Mouse (Mus musculus) heart, embryonic 13.5 days (tissue): ENCODE data around the gene Pus1. TPM values are rescaled to one million over a fixed set of nuclear protein-coding genes. Genes with fewer than 3 reads are reported as not detected.

Experiments used
- ATAC-seq: fragments of 200-750 bp; cut with Nextera tagmentation; 2 replicates; pipeline ENCODE4 v1.8.0; 2017; ENCODE audit warnings: moderate TSS enrichment; ENCODE audit not compliant: insufficient number of reproducible peaks, low FRiP score, low TSS enrichment; ENCODE audit errors: extremely low read depth
- H3K27ac ChIP-seq: fragments of 300-500 bp; sonication (generic); replicated peaks from 2 replicates; pipeline ENCODE4 v1.5.1; 2015; ENCODE audit warnings: moderate library complexity, mild to moderate bottlenecking, inconsistent platforms
- H3K27me3 ChIP-seq: fragments of 300-500 bp; sonication (generic); replicated peaks from 2 replicates; pipeline ENCODE4 v1.6.1; 2015; ENCODE audit warnings: mild to moderate bottlenecking, inconsistent platforms
- H3K36me3 ChIP-seq: fragments of 300-500 bp; sonication (generic); 2 replicates; pipeline ENCODE4 v1.6.1; 2015; ENCODE audit warnings: mild to moderate bottlenecking, inconsistent platforms
- H3K4me1 ChIP-seq: fragments of 300-500 bp; sonication (generic); 2 replicates; pipeline ENCODE4 v1.6.1; 2015; ENCODE audit warnings: inconsistent platforms
- H3K4me2 ChIP-seq: fragments of 300-500 bp; sonication (generic); 2 replicates; pipeline ENCODE4 v1.6.1; 2015; ENCODE audit warnings: inconsistent platforms, mild to moderate bottlenecking, moderate library complexity
- H3K4me3 ChIP-seq: fragments of 300-500 bp; sonication (generic); 2 replicates; pipeline ENCODE4 v1.5.1; 2015; ENCODE audit warnings: moderate library complexity, mild to moderate bottlenecking, inconsistent platforms
- H3K9ac ChIP-seq: fragments of 300-500 bp; sonication (generic); 2 replicates; pipeline ENCODE4 v1.6.1; 2015; ENCODE audit warnings: inconsistent platforms, mild to moderate bottlenecking, moderate library complexity
- H3K9me3 ChIP-seq: fragments of 300-500 bp; sonication (generic); 2 replicates; pipeline ENCODE4 v1.6.1; 2016; ENCODE audit warnings: inconsistent platforms
- WGBS: fragments of 180-500 bp; shearing (Covaris S2); methylation state at CpG from one replicate; pipeline ENCODE4 v1.1.7; 2015; ENCODE audit warnings: mixed read lengths; 5-methylcytosine and 5-hydroxymethylcytosine counted together
- polyA plus RNA-seq: library from polyadenylated mRNA; unstranded; fragments of >200 nt; fragmentation: Nextera tagmentation; extraction: Ambion mirVana; gene quantifications from 2 replicates; pipeline ENCODE4 v1.2.1, GENCODE M21; 2015

The Pus1 gene
- polyA plus RNA-seq, 1 experiment from 2014 or later = 32.6 TPM

DNA sequence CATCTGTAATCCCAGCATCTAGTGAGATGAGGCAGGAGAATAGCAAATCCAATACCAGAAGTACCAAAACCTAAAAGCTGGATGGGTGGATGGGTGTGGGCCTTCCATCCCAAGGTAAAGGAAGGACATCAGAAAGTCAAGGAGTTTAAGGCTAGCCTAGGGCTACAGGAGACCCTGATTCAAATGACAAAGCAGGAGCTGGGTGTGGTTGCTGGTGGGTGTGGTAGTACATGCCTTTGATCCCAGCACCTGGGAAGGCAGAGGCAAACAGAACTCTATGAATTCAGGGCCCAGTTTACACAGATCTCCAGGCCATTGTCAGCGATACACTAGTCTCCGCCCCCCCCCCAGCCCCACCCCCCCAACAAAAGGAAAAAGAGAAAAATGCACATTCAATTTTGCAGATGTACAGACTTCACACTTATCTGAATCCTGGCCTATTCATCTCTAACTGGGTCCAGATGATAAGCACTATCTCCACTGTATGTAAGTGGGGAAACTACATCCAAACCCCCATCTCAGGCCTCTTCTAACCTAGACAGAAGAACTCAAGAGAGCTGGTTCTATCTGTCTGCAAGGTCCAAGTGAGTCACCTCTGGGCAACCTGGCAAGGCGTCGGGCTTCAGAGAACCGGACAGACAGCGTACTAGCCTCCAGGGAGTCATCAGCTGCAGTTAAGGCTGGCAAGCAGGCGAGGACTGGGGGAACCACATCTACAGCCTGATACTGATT, 23.7 kb upstream of the Pus1 start:
- Histone ChIP-seq H3K4me2 (no peak overlapping the region), H3K27me3 (no peaks in the 10 kb centered on the region), H3K27ac (no peak overlapping the region), H3K4me1 (peaks cover 59% of the 10 kb centered on the region), H3K9me3 (no peaks in the 10 kb centered on the region), H3K9ac (no peak overlapping the region), H3K36me3 (peaks cover 63% of the 10 kb centered on the region), H3K4me3 (no peak overlapping the region)
- WGBS = 80% methylated on average over 7 of the region's 7 CpGs
- ATAC-seq = no peak

DNA sequence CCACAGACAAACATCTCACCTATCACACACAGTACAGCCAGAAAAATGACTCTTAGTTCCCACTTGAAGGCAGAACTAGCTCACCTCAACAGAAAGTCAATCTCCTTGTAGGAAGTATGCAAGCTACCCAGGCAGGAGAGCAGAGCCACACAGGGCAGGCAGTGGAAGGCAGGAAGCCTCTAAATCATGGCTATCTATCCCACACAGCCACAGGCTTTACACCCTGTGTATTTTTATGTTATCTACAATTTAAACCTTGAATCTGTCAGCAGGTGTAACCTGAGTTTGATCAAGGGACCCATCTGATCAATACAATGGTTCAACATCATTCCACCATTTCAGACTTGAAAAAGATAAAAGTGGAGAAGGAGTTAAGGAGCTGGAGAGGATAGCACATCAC, 22.4 kb upstream of the Pus1 start:
- Histone ChIP-seq H3K4me3 (no peak overlapping the region), H3K27ac (no peak overlapping the region), H3K36me3 (peaks cover 77% of the 10 kb centered on the region), H3K27me3 (no peaks in the 10 kb centered on the region), H3K9ac (no peak overlapping the region; the same call in none of the 2 replicates), H3K4me2 (no peak overlapping the region), H3K4me1 (peaks cover 54% of the 10 kb centered on the region), H3K9me3 (no peaks in the 10 kb centered on the region)
- ATAC-seq = no peak

DNA sequence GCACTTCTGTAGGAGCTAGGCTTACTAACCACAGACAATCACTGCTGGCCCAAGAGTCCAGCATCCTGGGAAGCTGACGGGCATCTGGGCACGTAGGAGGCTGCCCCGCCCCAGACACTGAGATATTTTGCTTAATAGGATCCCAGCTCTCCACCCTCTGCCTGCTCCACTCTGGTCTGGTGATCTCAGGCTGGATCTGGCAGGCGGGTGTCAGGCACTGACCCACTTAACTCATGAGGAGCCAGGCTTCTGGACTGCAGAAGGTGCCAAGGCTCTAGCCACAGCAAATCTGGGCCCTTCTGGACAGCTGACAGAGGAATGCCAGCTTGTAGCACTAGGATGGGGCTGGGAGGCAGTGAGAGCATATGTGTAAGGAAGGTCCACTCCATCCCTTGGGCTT, 21.7 kb upstream of the Pus1 start:
- Histone ChIP-seq H3K9ac (no peak overlapping the region; the same call in 1 of the 2 replicates), H3K4me3 (no peak overlapping the region), H3K4me1 (peaks cover 52% of the 10 kb centered on the region), H3K27ac (no peak overlapping the region), H3K9me3 (no peaks in the 10 kb centered on the region), H3K27me3 (no peaks in the 10 kb centered on the region), H3K4me2 (no peak overlapping the region), H3K36me3 (peaks cover 79% of the 10 kb centered on the region)
- 73% methylated on average over 4 of the region's 4 CpGs for WGBS
- no peak for ATAC-seq

- H3K27me3 ChIP-seq = no peaks in the 10 kb centered on the region
- H3K9ac ChIP-seq = no peak overlapping the region
- no peak overlapping the region for H3K27ac ChIP-seq
- no peak overlapping the region for H3K4me2 ChIP-seq
- peaks cover 41% of the 10 kb centered on the region for H3K4me1 ChIP-seq
- H3K4me3 ChIP-seq = no peak overlapping the region
- WGBS = 84% methylated on average over 3 of the region's 3 CpGs
- no peaks in the 10 kb centered on the region for H3K9me3 ChIP-seq
- no peak for ATAC-seq
- H3K36me3 ChIP-seq = peaks cover 79% of the 10 kb centered on the region
Measured at GRCm38 (mm10) chr5:110801036-110801624, 20.7 kb upstream of the Pus1 start.

DNA sequence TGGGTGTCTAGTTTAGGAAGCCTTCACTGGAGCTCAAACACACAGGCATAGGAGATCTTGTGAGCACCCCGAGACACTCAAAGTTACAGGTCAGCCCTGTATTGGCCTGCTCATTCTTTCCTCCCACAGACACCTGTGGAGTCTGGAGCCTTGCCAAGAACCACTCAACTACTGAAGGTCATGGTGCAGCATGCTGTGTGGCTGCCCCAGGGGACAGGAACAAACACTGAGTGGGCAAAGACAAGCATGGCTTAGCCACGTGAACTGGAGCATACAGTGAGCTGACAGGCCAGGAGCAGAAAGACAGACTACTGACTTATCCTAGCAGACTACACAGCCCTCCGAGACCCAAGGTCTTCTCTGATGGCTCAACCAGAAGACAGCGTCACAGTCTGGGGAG, 17.2 kb upstream of the Pus1 start:
- H3K27me3 ChIP-seq = no peaks in the 10 kb centered on the region
- H3K27ac ChIP-seq = peak overlapping the region; percentile 45; the same call in 1 of the 2 replicates
- H3K4me2 ChIP-seq = no peak overlapping the region
- 50% methylated on average over 4 of the region's 4 CpGs for WGBS
- H3K36me3 ChIP-seq = peaks cover 90% of the 10 kb centered on the region
- H3K4me1 ChIP-seq = peaks cover 26% of the 10 kb centered on the region
- no peaks in the 10 kb centered on the region for H3K9me3 ChIP-seq
- H3K4me3 ChIP-seq = no peak overlapping the region
- ATAC-seq = no peak
- H3K9ac ChIP-seq = 0 out of 2 replicates have a peak overlapping the region, but pooled peaks have one; percentile 40

- WGBS = 88% methylated on average over 7 of the region's 7 CpGs
- Histone ChIP-seq H3K9me3 (no peaks in the 10 kb centered on the region), H3K27ac (no peak overlapping the region), H3K36me3 (peaks cover 99% of the 10 kb centered on the region), H3K4me3 (no peak overlapping the region), H3K4me1 (peaks cover 12% of the 10 kb centered on the region), H3K9ac (no peak overlapping the region), H3K4me2 (no peak overlapping the region), H3K27me3 (no peaks in the 10 kb centered on the region)
- no peak for ATAC-seq
Measured at GRCm38 (mm10) chr5:110794363-110794762, 13.9 kb upstream of the Pus1 start.

- no peak overlapping the region for H3K4me2 ChIP-seq
- H3K9me3 ChIP-seq = no peaks in the 10 kb centered on the region
- no peaks in the 10 kb centered on the region for H3K4me1 ChIP-seq
- H3K36me3 ChIP-seq = peaks cover 90% of the 10 kb centered on the region
- H3K27ac ChIP-seq = no peak overlapping the region
- WGBS = 56% methylated on average over 5 of the region's 5 CpGs
- ATAC-seq = peak; percentile 39; the same call in 1 of the 2 replicates
- no peaks in the 10 kb centered on the region for H3K27me3 ChIP-seq
- no peak overlapping the region for H3K4me3 ChIP-seq
- H3K9ac ChIP-seq = no peak overlapping the region
Measured at GRCm38 (mm10) chr5:110788684-110789083, 8.2 kb upstream of the Pus1 start.

DNA sequence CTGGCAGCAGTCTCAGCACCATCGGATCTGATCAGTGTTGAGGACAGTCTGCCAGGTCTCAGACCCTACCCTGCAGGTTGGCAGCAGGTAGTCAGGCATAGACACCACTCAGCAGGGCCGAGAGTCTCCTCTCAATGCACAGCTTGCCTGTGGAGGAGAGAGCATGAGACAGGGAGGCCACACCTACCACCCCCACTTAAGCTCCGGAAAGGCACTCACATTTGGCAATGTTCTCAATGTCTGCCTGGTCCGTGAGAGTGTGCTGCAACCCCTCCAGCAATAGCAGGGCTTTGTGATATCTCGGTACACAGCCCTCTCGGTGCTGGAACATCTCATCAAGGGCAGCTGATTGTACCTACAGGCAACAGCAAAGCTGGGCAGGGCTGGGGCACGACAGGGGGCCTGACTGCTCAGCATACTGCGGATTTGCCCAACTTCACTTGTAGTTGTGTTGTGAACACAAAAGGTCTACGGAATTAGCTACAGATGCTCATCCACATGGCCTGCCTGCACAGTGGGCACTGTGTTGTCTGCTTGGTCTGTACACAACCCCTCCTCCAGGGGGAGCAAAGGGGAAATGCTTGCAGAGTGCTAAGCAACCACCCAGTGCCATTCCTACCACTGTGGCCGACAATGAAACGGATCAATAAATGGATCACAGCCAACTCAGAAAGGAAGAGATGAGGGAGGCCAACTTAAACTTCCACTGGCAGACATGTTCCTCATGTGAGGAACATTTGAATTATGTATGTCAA, 5.8 kb upstream of the Pus1 start:
- Histone ChIP-seq H3K27me3 (no peaks in the 10 kb centered on the region), H3K9me3 (no peaks in the 10 kb centered on the region), H3K36me3 (peaks cover 66% of the 10 kb centered on the region), H3K27ac (no peak overlapping the region), H3K4me3 (no peak overlapping the region), H3K9ac (no peak overlapping the region), H3K4me1 (peaks cover under 1% of the 10 kb centered on the region), H3K4me2 (no peak overlapping the region)
- no peak for ATAC-seq
- WGBS = 73% methylated on average over 11 of the region's 11 CpGs

- H3K4me1 ChIP-seq = peaks cover 21% of the 10 kb centered on the region
- no peak overlapping the region for H3K27ac ChIP-seq
- H3K9ac ChIP-seq = no peak overlapping the region
- H3K27me3 ChIP-seq = no peaks in the 10 kb centered on the region
- 75% methylated on average over 8 of the region's 8 CpGs for WGBS
- H3K9me3 ChIP-seq = no peaks in the 10 kb centered on the region
- no peak overlapping the region for H3K4me3 ChIP-seq
- no peak overlapping the region for H3K4me2 ChIP-seq
- peaks cover 42% of the 10 kb centered on the region for H3K36me3 ChIP-seq
- ATAC-seq = no peak
Measured at GRCm38 (mm10) chr5:110783150-110783549, 2.7 kb upstream of the Pus1 start.

- no peak for ATAC-seq
- no peak overlapping the region for H3K9ac ChIP-seq
- no peak overlapping the region for H3K27ac ChIP-seq
- WGBS = 69% methylated on average over 7 of the region's 7 CpGs
- no peaks in the 10 kb centered on the region for H3K27me3 ChIP-seq
- H3K36me3 ChIP-seq = peaks cover 42% of the 10 kb centered on the region
- no peak overlapping the region for H3K4me3 ChIP-seq
- no peaks in the 10 kb centered on the region for H3K9me3 ChIP-seq
- peaks cover 21% of the 10 kb centered on the region for H3K4me1 ChIP-seq
- H3K4me2 ChIP-seq = no peak overlapping the region
Measured at GRCm38 (mm10) chr5:110781529-110782238, 1.2 kb upstream of the Pus1 start.
